Mouse (Mus musculus): ENCODE measurements around the gene Slc6a16.

The Slc6a16 gene

GRCm38 (mm10) chr7:45240633-45241388 is at the start of gene Slc6a16:
Gene Slc6a16, plus strand, starts transcription at chr7:45241085.
- peak; percentile 59 for DNase-seq (ENCODE audit: low read depth, low spot score)

- no peak for DNase-seq (ENCODE audit: low read depth, low spot score)
Measured at GRCm38 (mm10) chr7:45191161-45191560, 49.7 kb upstream of the Slc6a16 start.

DNA sequence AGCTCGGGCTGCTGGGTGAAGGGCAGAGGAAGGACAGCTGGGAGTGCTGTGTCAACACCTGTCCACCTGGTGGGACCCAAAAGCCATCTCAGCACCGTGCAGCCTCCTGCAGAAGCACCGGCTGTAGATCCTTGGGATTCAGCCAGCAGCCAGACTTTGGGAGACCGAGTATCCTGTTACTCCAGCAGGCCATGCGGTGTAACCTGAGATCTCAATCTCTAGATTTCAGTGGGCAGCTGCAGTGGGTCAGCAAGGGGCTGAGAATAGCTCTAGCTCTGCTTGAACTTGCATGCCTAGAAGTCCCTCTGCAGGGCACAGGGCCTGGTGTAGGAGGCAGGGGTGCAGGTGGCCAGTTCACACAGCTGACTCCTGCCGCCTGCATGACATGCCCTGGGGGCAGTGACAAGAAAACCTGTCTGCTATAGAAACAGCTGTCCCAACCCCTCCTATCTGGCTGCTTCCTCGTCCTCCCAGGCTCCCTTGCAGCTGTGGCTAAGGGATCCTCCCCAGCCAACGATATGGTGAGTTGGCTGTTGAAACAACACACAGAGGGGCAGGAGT is 49.0 kb upstream of the Slc6a16 start:
- DNase-seq (ENCODE audit: low read depth, low spot score), result peak; percentile 68

DNA sequence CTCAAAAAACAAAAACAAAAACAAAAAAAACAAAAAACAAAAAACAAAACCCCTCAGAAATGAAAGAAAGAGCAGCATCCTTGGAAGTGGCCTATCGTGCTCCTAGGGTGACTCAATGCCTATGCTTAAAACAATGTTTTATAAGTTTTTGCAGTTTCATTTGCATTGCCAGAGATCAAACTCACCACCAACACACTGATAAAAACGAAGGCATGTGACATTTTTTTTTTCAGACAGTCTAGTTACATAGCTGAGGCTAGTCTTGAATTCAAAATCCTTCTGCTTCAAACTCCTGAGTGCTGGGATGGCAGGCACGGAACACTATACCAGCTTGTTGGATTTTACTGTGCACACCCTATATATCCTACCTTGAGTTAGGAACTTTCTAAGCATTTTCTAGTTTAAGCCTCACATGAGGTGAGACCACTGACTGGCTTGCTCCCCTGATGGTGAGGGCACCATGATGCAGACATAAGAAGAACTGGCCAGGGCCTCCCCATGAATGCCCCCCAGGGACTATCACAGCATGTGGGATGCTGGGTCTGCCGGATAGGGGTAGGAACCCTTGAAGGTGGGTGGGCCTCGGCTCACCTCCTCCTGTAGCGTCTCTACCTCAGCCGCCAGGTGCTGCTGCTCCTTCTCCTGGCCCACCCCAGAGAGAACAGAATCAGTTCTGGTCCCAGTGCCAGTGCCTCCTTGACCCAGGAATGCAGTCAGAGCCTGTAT is 48.1 kb upstream of the Slc6a16 start:
- DNase-seq (ENCODE audit: low read depth, low spot score), result no peak

GRCm38 (mm10) chr7:45193406-45193805 is 47.5 kb upstream of the Slc6a16 start:
- no peak for DNase-seq (ENCODE audit: low read depth, low spot score)

- DNase-seq (ENCODE audit: low read depth, low spot score), result no peak
Measured at GRCm38 (mm10) chr7:45193871-45194785, 46.8 kb upstream of the Slc6a16 start.

GRCm38 (mm10) chr7:45195341-45196175 is 45.3 kb upstream of the Slc6a16 start:
- no peak for DNase-seq (ENCODE audit: low read depth, low spot score)

GRCm38 (mm10) chr7:45196176-45196535 is 44.7 kb upstream of the Slc6a16 start:
- DNase-seq (ENCODE audit: low read depth, low spot score), result no peak

GRCm38 (mm10) chr7:45196994-45197393 is 43.9 kb upstream of the Slc6a16 start:
- DNase-seq (ENCODE audit: low read depth, low spot score), result no peak

DNA sequence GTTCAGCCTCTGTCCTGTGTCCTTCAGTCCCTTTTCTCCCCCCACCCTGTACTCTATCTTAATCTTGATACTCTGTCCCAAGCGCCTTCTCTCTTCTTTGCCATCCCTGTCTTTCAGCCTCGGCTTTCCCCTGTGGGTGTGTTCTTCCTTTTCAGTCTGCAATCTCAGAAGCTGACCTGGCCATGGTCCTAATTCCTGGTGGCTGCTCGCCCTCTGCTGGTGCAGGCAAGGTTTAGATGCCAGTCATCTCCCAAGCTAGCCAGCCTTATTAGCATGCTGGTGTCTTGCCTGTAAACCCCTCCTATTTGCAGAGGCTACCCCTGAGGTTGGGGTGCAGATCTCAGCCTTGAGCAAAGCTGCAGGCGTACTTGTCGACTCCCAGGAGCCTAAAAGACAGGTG is 42.5 kb upstream of the Slc6a16 start:
- peak; percentile 75 for DNase-seq (ENCODE audit: low read depth, low spot score)

- DNase-seq (ENCODE audit: low read depth, low spot score), result no peak
Measured at GRCm38 (mm10) chr7:45198961-45199360, 41.9 kb upstream of the Slc6a16 start.

GRCm38 (mm10) chr7:45202654-45203053 is 38.2 kb upstream of the Slc6a16 start:
- no peak for DNase-seq (ENCODE audit: low read depth, low spot score)

DNA sequence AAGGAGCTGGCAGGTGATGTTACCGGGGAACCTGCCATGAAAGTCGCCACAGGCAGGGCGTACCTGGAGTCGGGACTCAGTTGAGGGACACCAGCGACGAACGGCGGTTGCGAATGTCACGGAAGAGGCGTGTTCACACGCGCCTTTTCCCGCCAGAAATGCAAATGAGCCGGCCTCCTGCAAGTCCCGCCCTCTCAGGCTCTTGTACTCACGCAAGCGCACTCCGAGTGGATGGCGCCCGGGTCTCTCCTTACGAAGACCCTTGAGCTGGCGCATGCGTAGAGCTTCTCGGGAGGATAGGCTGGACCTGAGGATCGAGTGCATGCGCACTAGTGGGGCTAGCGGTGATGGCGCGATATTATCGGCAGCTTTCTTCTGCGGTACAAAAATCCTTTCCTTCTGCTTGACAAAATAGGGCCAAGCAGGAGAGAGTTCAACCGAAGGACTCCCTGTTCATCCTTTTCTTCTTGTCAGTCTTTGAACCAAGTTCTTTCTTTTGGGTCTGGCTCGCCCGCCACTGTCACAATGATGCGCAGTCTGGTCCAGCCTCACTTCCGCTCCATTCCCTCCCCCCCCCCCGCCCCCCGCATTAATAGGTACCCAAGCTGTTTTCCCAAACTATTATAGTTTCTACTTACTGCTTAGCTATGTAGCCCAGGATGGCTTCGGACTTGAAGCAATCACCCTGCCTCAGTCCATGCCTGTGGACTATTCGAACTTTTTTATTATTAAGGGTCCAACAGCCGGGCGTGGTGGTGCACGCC is 36.3 kb upstream of the Slc6a16 start, which contains the start of gene Ccdc155:
Gene Ccdc155 (minus strand): TSS at position 513 of the 764 bp plus-strand sequence.
- peak; percentile 99 for DNase-seq (ENCODE audit: low read depth, low spot score)

- DNase-seq (ENCODE audit: low read depth, low spot score), result no peak
Measured at GRCm38 (mm10) chr7:45208260-45208659, 32.6 kb upstream of the Slc6a16 start.

DNA sequence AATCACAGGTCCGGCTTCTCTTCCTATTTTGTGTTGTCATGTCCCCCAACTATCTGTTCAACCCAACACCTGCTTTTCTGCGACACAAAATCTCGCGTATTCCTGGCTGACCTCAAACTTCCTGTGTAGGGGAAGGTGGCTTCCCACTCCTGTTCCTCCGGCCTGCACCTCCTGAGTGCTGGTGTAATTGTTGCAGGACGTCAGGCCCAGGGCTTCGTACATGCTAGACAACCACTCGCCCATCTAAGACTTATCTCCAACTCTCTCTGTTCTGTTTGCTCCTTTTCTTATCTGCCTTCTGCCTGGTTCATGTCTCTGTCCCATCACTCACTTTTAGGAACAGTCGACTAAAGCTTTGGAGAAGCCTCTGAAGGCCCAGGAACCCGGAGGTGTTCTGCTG is 29.8 kb upstream of the Slc6a16 start:
- DNase-seq (ENCODE audit: low read depth, low spot score), result no peak

DNA sequence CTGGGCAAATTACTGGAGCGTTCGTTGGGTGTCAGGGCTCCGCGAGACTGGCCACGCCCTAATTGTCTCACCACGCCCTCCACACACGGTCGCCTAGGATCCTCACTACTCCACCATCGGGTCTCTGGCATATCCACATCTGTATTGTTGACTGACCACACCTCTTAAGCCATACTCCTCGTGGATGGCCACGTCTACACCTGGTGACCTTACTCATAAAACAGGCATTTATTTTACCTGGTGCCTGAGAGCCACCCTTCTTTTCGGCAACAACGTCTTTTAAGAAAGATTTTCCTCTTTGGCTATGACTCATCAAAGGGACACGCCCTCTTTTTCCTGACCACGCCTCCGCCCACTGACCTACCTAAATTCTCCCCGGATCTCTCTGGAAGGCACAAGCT is 29.0 kb upstream of the Slc6a16 start, which contains the start of gene Dkkl1:
Gene Dkkl1 (minus strand): TSS at position 297 of the 401 bp plus-strand sequence.
- DNase-seq (ENCODE audit: low read depth, low spot score), result no peak

GRCm38 (mm10) chr7:45212356-45212755 is 28.5 kb upstream of the Slc6a16 start:
- DNase-seq (ENCODE audit: low read depth, low spot score), result no peak

GRCm38 (mm10) chr7:45213708-45214107 is 27.2 kb upstream of the Slc6a16 start:
- DNase-seq (ENCODE audit: low read depth, low spot score), result no peak

DNA sequence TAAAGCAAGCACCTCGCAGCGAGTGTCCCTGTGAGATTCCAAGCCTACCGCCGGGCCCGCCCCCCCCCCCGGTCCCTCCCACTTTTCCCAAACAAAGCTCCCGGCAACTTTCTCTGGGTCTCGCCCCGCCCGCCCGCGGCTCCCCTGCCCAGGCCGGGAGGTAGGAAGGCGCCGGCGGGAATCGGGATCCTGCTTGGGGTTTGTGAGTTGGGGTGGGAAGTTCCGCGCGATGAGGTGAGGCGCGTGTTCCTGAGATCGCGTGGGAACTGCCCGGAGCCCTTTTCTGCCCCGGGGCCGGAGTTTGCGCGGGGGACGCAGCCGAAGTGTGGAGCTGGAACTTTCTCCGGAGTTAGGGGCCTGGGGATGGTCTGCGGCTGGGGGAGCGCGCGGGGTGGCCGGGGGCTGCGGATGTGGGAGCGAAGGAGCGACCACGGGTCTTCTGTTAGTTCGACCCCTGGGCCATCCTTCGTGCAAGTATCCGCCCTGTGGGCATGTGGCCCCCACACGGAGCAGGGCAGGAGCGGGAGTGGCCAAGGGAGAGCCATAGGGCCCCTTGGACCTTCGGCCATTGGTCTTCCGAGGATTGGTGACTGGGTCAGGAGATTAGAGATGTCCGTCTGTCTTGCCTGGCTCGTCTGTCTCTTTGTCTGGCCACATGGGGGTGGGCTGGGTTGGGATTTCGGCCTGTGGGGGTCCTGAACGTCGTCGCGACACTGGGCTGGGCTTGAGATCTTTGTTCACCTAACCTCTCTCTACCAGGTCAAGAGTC is 25.0 kb upstream of the Slc6a16 start, which contains the start of gene Tead2:
Gene Tead2 (plus strand): TSS at position 81 of the 769 bp plus-strand sequence.
- DNase-seq (ENCODE audit: low read depth, low spot score), result peak; percentile 81
